Mouse (Mus musculus) limb, embryonic 14.5 days (tissue): Measurements from ENCODE around the gene 1110032A03Rik. TPM values are rescaled to one million over a fixed set of nuclear protein-coding genes. Genes with fewer than 3 reads are reported as not detected.

Experiments
- ATAC-seq: fragments of 200-750 bp; cut with Nextera tagmentation; 2 replicates; pipeline ENCODE4 v1.8.0; 2017; ENCODE audit warnings: low read depth, moderate number of reproducible peaks, moderate TSS enrichment; ENCODE audit not compliant: low FRiP score
- DNase-seq: peaks from one replicate; pipeline ENCODE4 v3.0.0-alpha.2; 2015; ENCODE audit warnings: low spot score
- H3K27ac ChIP-seq: fragments of 300-500 bp; sonication (generic); replicated peaks from 2 replicates; pipeline ENCODE4 v1.5.1; 2014; ENCODE audit warnings: low read depth, mild to moderate bottlenecking, low read length, moderate library complexity, mixed read lengths
- H3K27me3 ChIP-seq: fragments of 300-500 bp; sonication (generic); 2 replicates; pipeline ENCODE4 v1.6.1; 2014; ENCODE audit warnings: low read length, mixed read lengths; ENCODE audit not compliant: control insufficient read depth, insufficient read depth
- H3K36me3 ChIP-seq: fragments of 300-500 bp; sonication (generic); 2 replicates; pipeline ENCODE4 v1.6.1; 2014; ENCODE audit warnings: mild to moderate bottlenecking, low read length, moderate library complexity, mixed read lengths; ENCODE audit not compliant: control insufficient read depth, insufficient read depth
- H3K4me1 ChIP-seq: fragments of 300-500 bp; sonication (generic); 2 replicates; pipeline ENCODE4 v1.6.1; 2014; ENCODE audit warnings: antibody characterized with exemption, low read length, mixed read lengths; ENCODE audit not compliant: control insufficient read depth, insufficient read depth
- H3K4me2 ChIP-seq: fragments of 300-500 bp; sonication (generic); replicated peaks from 2 replicates; pipeline ENCODE4 v1.6.1; 2014; ENCODE audit warnings: low read depth, mild to moderate bottlenecking, low read length, moderate library complexity; ENCODE audit not compliant: severe bottlenecking
- H3K4me3 ChIP-seq: fragments of 300-500 bp; sonication (generic); replicated peaks from 2 replicates; pipeline ENCODE4 v1.5.1; 2014; ENCODE audit warnings: low read length
- H3K9ac ChIP-seq: fragments of 300-500 bp; sonication (generic); 2 replicates; pipeline ENCODE4 v1.6.1; 2014; ENCODE audit warnings: mild to moderate bottlenecking, low read depth, low read length, moderate library complexity; ENCODE audit not compliant: severe bottlenecking
- H3K9me3 ChIP-seq: fragments of 300-500 bp; sonication (generic); 2 replicates; pipeline ENCODE4 v1.6.1; 2016; ENCODE audit warnings: low read length; ENCODE audit not compliant: control insufficient read depth
- POLR2A ChIP-seq: fragments of 200-500 bp; IDR thresholded peaks from 2 replicates; pipeline ENCODE4 v1.8.0; 2012; ENCODE audit warnings: inconsistent platforms, mild to moderate bottlenecking, moderate library complexity, borderline replicate concordance; ENCODE audit not compliant: insufficient read depth, insufficient read length; ENCODE audit errors: extremely low read depth
- WGBS: fragments of 180-500 bp; shearing (Covaris S2); extraction: QIAGEN DNeasy Blood & Tissue Kit; methylation state at CpG from one replicate; pipeline ENCODE4 v1.1.7; 2014; 5-methylcytosine and 5-hydroxymethylcytosine counted together
- polyA plus RNA-seq, 2 experiments: library from polyadenylated mRNA; depleted of rRNA in 1 of 2; stranded (reverse) in 1 of 2; unstranded in 1 of 2; fragments of >200 nt; fragmentation: Nextera tagmentation in 1 of 2; extraction: Ambion mirVana in 1 of 2; gene quantifications; 2 replicates each; pipeline versions ENCODE4 v1.2.1 to v1.2.3; 2012 to 2014

1110032A03Rik gene
- polyA plus RNA-seq, 2 experiments: 25.5 to 27.1 TPM

- no peak overlapping the region for H3K9ac ChIP-seq
- DNase-seq: no peak
- ATAC-seq: no peak
- 69% methylated on average over 4 of the region's 4 CpGs for WGBS
- H3K9me3 ChIP-seq: no peaks in the 10 kb centered on the region
- no peak overlapping the region for H3K27ac ChIP-seq
- peaks cover 20% of the 10 kb centered on the region for H3K4me1 ChIP-seq
- 0 out of 2 replicates have a peak, but pooled peaks cover 5% of the 10 kb centered on the region for H3K36me3 ChIP-seq
- no peak for TF ChIP-seq POLR2A
- H3K4me3 ChIP-seq: no peak overlapping the region
- no peaks in the 10 kb centered on the region for H3K27me3 ChIP-seq
- no peak overlapping the region for H3K4me2 ChIP-seq
These were observed 56.4 kb downstream of the 1110032A03Rik start for GRCm38 (mm10) chr9:50718878-50719277.

- H3K36me3 ChIP-seq: peaks cover 15% of the 10 kb centered on the region
These were observed 61.1 kb downstream of the 1110032A03Rik start for GRCm38 (mm10) chr9:50714188-50714587.

More at GRCm38 (mm10) chr9:50714188-50714587, 61.1 kb downstream of the 1110032A03Rik start:
- ATAC-seq: no peak
- Histone ChIP-seq H3K9me3 (no peaks in the 10 kb centered on the region), H3K4me1 (no peaks in the 10 kb centered on the region), H3K27me3 (no peaks in the 10 kb centered on the region), H3K9ac (no peak overlapping the region), H3K4me3 (no peak overlapping the region), H3K27ac (no peak overlapping the region), H3K4me2 (no peak overlapping the region)
- whole genome bisulfite sequencing: 20% methylated on average over 4 of the region's 4 CpGs
- no peak for TF ChIP-seq POLR2A
- no peak for DNase-seq

Other genes with a start within 250 kb of the 1110032A03Rik start
- gene Pts, start 246.8 kb downstream of the 1110032A03Rik start, polyA plus RNA-seq (2012; rRNA removed): 49.3 and 64.3 TPM in 2 replicates
- gene Pts, start 246.8 kb downstream of the 1110032A03Rik start, polyA plus RNA-seq (2014; fragmentation: Nextera tagmentation; extraction: Ambion mirVana): 64.2 and 72.3 TPM in 2 replicates
- gene Il18, start 220.7 kb downstream of the 1110032A03Rik start, polyA plus RNA-seq (2012; rRNA removed): 2.2 and 2.4 TPM in 2 replicates
- 2.4 and 2.9 TPM in 2 replicates for gene Il18, start 220.7 kb downstream of the 1110032A03Rik start, polyA plus RNA-seq (2014; fragmentation: Nextera tagmentation; extraction: Ambion mirVana)
- 0.09 and 0.26 TPM in 2 replicates for gene Bco2, start 220.3 kb downstream of the 1110032A03Rik start, polyA plus RNA-seq (2012; rRNA removed)
- gene Bco2, start 220.3 kb downstream of the 1110032A03Rik start, polyA plus RNA-seq (2014; fragmentation: Nextera tagmentation; extraction: Ambion mirVana): 0.12 and 0.14 TPM in 2 replicates
- not detected in 2 replicates for gene Tex12, start 214.2 kb downstream of the 1110032A03Rik start, polyA plus RNA-seq (2012; rRNA removed)
- gene Tex12, start 214.2 kb downstream of the 1110032A03Rik start, polyA plus RNA-seq (2014; fragmentation: Nextera tagmentation; extraction: Ambion mirVana): not detected in 2 replicates
- 170 and 197 TPM in 2 replicates for gene Sdhd, start 171.7 kb downstream of the 1110032A03Rik start, polyA plus RNA-seq (2012; rRNA removed)
- 258 and 266 TPM in 2 replicates for gene Sdhd, start 171.7 kb downstream of the 1110032A03Rik start, polyA plus RNA-seq (2014; fragmentation: Nextera tagmentation; extraction: Ambion mirVana)
- gene Timm8b, start 171.6 kb downstream of the 1110032A03Rik start, polyA plus RNA-seq (2012; rRNA removed): 145 and 238 TPM in 2 replicates
- gene Timm8b, start 171.6 kb downstream of the 1110032A03Rik start, polyA plus RNA-seq (2014; fragmentation: Nextera tagmentation; extraction: Ambion mirVana): 239 and 244 TPM in 2 replicates
- gene Pih1d2, start 158.2 kb downstream of the 1110032A03Rik start, polyA plus RNA-seq (2012; rRNA removed): 2.2 and 2.3 TPM in 2 replicates
- 2.5 and 3.2 TPM in 2 replicates for gene Pih1d2, start 158.2 kb downstream of the 1110032A03Rik start, polyA plus RNA-seq (2014; fragmentation: Nextera tagmentation; extraction: Ambion mirVana)
- gene Nkapd1, start 158.1 kb downstream of the 1110032A03Rik start, polyA plus RNA-seq (2012; rRNA removed): 18.1 and 20.4 TPM in 2 replicates
- gene Nkapd1, start 158.1 kb downstream of the 1110032A03Rik start, polyA plus RNA-seq (2014; fragmentation: Nextera tagmentation; extraction: Ambion mirVana): 27.7 and 27.8 TPM in 2 replicates
- 24.3 and 30.4 TPM in 2 replicates for gene Dlat, start 115.7 kb downstream of the 1110032A03Rik start, polyA plus RNA-seq (2012; rRNA removed)
- gene Dlat, start 115.7 kb downstream of the 1110032A03Rik start, polyA plus RNA-seq (2014; fragmentation: Nextera tagmentation; extraction: Ambion mirVana): 49.5 and 57.3 TPM in 2 replicates
- 16.4 and 17.5 TPM in 2 replicates for gene Dixdc1, start 36.0 kb downstream of the 1110032A03Rik start, polyA plus RNA-seq (2012; rRNA removed)
- 16.1 and 18.9 TPM in 2 replicates for gene Dixdc1, start 36.0 kb downstream of the 1110032A03Rik start, polyA plus RNA-seq (2014; fragmentation: Nextera tagmentation; extraction: Ambion mirVana)
- gene 2310030G06Rik, start 29.0 kb downstream of the 1110032A03Rik start, polyA plus RNA-seq (2012; rRNA removed): 3.8 and 4.9 TPM in 2 replicates
- 5.2 and 5.4 TPM in 2 replicates for gene 2310030G06Rik, start 29.0 kb downstream of the 1110032A03Rik start, polyA plus RNA-seq (2014; fragmentation: Nextera tagmentation; extraction: Ambion mirVana)
- 78.2 and 80.7 TPM in 2 replicates for gene Cryab, start 24.2 kb downstream of the 1110032A03Rik start, polyA plus RNA-seq (2012; rRNA removed)
- gene Cryab, start 24.2 kb downstream of the 1110032A03Rik start, polyA plus RNA-seq (2014; fragmentation: Nextera tagmentation; extraction: Ambion mirVana): 87.2 and 117 TPM in 2 replicates
- gene Hspb2, start 23.2 kb downstream of the 1110032A03Rik start, polyA plus RNA-seq (2012; rRNA removed): 53.0 and 61.6 TPM in 2 replicates
- 47.8 and 78.7 TPM in 2 replicates for gene Hspb2, start 23.2 kb downstream of the 1110032A03Rik start, polyA plus RNA-seq (2014; fragmentation: Nextera tagmentation; extraction: Ambion mirVana)
- gene Fdxacb1, start 7.3 kb downstream of the 1110032A03Rik start, polyA plus RNA-seq (2012; rRNA removed): 7.4 and 7.7 TPM in 2 replicates
- 10.6 and 10.8 TPM in 2 replicates for gene Fdxacb1, start 7.3 kb downstream of the 1110032A03Rik start, polyA plus RNA-seq (2014; fragmentation: Nextera tagmentation; extraction: Ambion mirVana)
- gene Alg9, start 501 bp downstream of the 1110032A03Rik start, polyA plus RNA-seq (2012; rRNA removed): 33.2 and 41.9 TPM in 2 replicates
- 35.8 and 35.9 TPM in 2 replicates for gene Alg9, start 501 bp downstream of the 1110032A03Rik start, polyA plus RNA-seq (2014; fragmentation: Nextera tagmentation; extraction: Ambion mirVana)
- gene Ppp2r1b, start 69.8 kb upstream of the 1110032A03Rik start, polyA plus RNA-seq (2012; rRNA removed): 25.2 and 27.3 TPM in 2 replicates
- 51.0 and 53.8 TPM in 2 replicates for gene Ppp2r1b, start 69.8 kb upstream of the 1110032A03Rik start, polyA plus RNA-seq (2014; fragmentation: Nextera tagmentation; extraction: Ambion mirVana)
- 16.3 and 16.8 TPM in 2 replicates for gene Sik2, start 233.6 kb upstream of the 1110032A03Rik start, polyA plus RNA-seq (2012; rRNA removed)
- 15.8 and 18.7 TPM in 2 replicates for gene Sik2, start 233.6 kb upstream of the 1110032A03Rik start, polyA plus RNA-seq (2014; fragmentation: Nextera tagmentation; extraction: Ambion mirVana)